Mouse (Mus musculus): ENCODE measurements around the gene Rnf20. TPM values are rescaled to one million over a fixed set of nuclear protein-coding genes. Genes with fewer than 3 reads are reported as not detected.
A peak's percentile ranks its signal among the peaks of the same experiment; 100 is the strongest.

The Rnf20 gene
- polyA plus RNA-seq (2014; fragmentation: Nextera tagmentation; extraction: Ambion mirVana) = 78.7 and 83.1 TPM in 2 replicates

DNA sequence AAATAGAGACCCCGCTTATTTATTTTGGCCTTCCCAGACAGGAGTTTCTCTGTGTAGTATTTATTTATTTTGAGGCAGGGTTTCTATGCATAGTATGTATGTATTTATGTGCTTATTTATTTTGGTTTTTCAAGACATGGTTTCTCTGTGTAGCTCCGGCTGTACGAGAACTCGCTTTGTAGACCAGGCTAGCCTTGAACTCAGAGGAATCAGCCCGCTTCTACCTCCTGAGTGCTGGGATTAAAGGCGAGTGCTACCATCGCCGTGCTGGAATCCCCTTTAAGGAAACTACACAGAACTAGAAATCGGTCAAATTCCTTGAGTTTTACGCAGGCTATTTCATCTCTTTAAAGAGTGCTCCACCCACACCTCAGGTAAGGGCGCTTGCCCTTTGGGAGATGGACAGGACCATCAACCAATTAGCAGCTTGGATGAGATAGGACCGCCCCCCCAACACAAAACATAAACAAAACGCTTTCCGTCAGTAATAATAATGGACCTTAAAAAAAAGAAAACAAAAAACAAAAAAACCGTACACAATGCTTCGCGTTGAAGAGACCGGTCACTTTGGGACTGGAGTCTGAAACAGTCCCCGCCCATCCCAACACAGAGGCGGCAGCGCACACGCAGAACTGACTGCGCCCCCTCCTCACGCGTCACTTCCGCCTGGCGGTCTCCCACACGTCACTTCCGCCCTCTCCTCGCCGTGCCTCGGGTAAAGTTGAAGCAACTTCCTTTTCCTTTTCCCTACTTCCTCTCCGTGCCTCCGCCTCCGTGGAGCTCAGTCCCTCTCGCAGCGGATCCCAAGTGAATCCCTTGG lies at the start of gene Rnf20:
Rnf20 (plus strand) TSS at position 688 of the 820 bp plus-strand sequence.
- Histone ChIP-seq H3K9me3 (ENCODE audit: control insufficient read depth, low read length) (no peaks in the 10 kb centered on the region), H3K27me3 (ENCODE audit: control insufficient read depth, insufficient read depth, low read length) (no peaks in the 10 kb centered on the region), H3K4me2 (peak within 1 kb of the TSS; percentile 82), H3K27ac (ENCODE audit: low read depth, low read length) (peak within 1 kb of the TSS; percentile 61), H3K36me3 (ENCODE audit: control insufficient read depth, insufficient read depth, low read length) (no peaks in the 10 kb centered on the region), H3K4me3 (ENCODE audit: low read depth, low read length) (peak within 1 kb of the TSS; percentile 81), H3K4me1 (ENCODE audit: control insufficient read depth, insufficient read depth, low read length) (no peaks in the 10 kb centered on the region; the same call in 1 of the 2 replicates), H3K9ac (ENCODE audit: low read length) (peak within 1 kb of the TSS; percentile 84)
- peak; percentile 97 for ATAC-seq (ENCODE audit: low FRiP score)
- 4% methylated on average over 37 of the region's 37 CpGs for WGBS
- DNase-seq (ENCODE audit: low spot score, missing footprints) = peak; percentile 99

GRCm38 (mm10) chr4:49583965-49584831 lies 47.6 kb upstream of the Rnf20 start:
- Histone ChIP-seq H3K4me1 (ENCODE audit: control insufficient read depth, insufficient read depth, low read length) (no peaks in the 10 kb centered on the region), H3K27me3 (ENCODE audit: control insufficient read depth, insufficient read depth, low read length) (no peaks in the 10 kb centered on the region), H3K4me2 (no peak overlapping the region), H3K4me3 (ENCODE audit: low read depth, low read length) (no peak overlapping the region), H3K36me3 (ENCODE audit: control insufficient read depth, insufficient read depth, low read length) (no peaks in the 10 kb centered on the region), H3K9ac (ENCODE audit: low read length) (no peak overlapping the region), H3K27ac (ENCODE audit: low read depth, low read length) (no peak overlapping the region), H3K9me3 (ENCODE audit: control insufficient read depth, low read length) (no peaks in the 10 kb centered on the region)
- DNase-seq (ENCODE audit: low spot score, missing footprints) (no peak), ATAC-seq (ENCODE audit: low FRiP score) (no peak)
- 76% methylated on average over 14 of the region's 14 CpGs for WGBS

GRCm38 (mm10) chr4:49585524-49586101 lies 46.2 kb upstream of the Rnf20 start:
- DNase-seq (ENCODE audit: low spot score, missing footprints) (no peak), ATAC-seq (ENCODE audit: low FRiP score) (no peak)
- Histone ChIP-seq H3K27me3 (ENCODE audit: control insufficient read depth, insufficient read depth, low read length) (no peaks in the 10 kb centered on the region), H3K4me1 (ENCODE audit: control insufficient read depth, insufficient read depth, low read length) (no peaks in the 10 kb centered on the region), H3K27ac (ENCODE audit: low read depth, low read length) (no peak overlapping the region), H3K4me2 (no peak overlapping the region), H3K36me3 (ENCODE audit: control insufficient read depth, insufficient read depth, low read length) (no peaks in the 10 kb centered on the region), H3K4me3 (ENCODE audit: low read depth, low read length) (no peak overlapping the region), H3K9ac (ENCODE audit: low read length) (no peak overlapping the region), H3K9me3 (ENCODE audit: control insufficient read depth, low read length) (no peaks in the 10 kb centered on the region)
- 90% methylated on average over 7 of the region's 7 CpGs for WGBS

- no peak overlapping the region for H3K4me3 ChIP-seq (ENCODE audit: low read depth, low read length)
- WGBS = 89% methylated on average over 10 of the region's 10 CpGs
- H3K9me3 ChIP-seq (ENCODE audit: control insufficient read depth, low read length) = no peaks in the 10 kb centered on the region
- H3K36me3 ChIP-seq (ENCODE audit: control insufficient read depth, insufficient read depth, low read length) = no peaks in the 10 kb centered on the region
- no peak overlapping the region for H3K9ac ChIP-seq (ENCODE audit: low read length)
- ATAC-seq (ENCODE audit: low FRiP score) (no peak), DNase-seq (ENCODE audit: low spot score, missing footprints) (no peak)
- no peak overlapping the region for H3K4me2 ChIP-seq
- H3K4me1 ChIP-seq (ENCODE audit: control insufficient read depth, insufficient read depth, low read length) = no peaks in the 10 kb centered on the region
- no peaks in the 10 kb centered on the region for H3K27me3 ChIP-seq (ENCODE audit: control insufficient read depth, insufficient read depth, low read length)
- H3K27ac ChIP-seq (ENCODE audit: low read depth, low read length) = no peak overlapping the region
Observed at GRCm38 (mm10) chr4:49586811-49587210, 45.0 kb upstream of the Rnf20 start.

- no peaks in the 10 kb centered on the region for H3K9me3 ChIP-seq (ENCODE audit: control insufficient read depth, low read length)
- DNase-seq (ENCODE audit: low spot score, missing footprints) (no peak), ATAC-seq (ENCODE audit: low FRiP score) (no peak)
- H3K9ac ChIP-seq (ENCODE audit: low read length) = no peak overlapping the region
- H3K4me3 ChIP-seq (ENCODE audit: low read depth, low read length) = no peak overlapping the region
- H3K36me3 ChIP-seq (ENCODE audit: control insufficient read depth, insufficient read depth, low read length) = no peaks in the 10 kb centered on the region
- H3K27ac ChIP-seq (ENCODE audit: low read depth, low read length) = no peak overlapping the region
- H3K4me1 ChIP-seq (ENCODE audit: control insufficient read depth, insufficient read depth, low read length) = no peaks in the 10 kb centered on the region
- WGBS = 81% methylated on average over 2 of the region's 2 CpGs
- H3K4me2 ChIP-seq = no peak overlapping the region
- H3K27me3 ChIP-seq (ENCODE audit: control insufficient read depth, insufficient read depth, low read length) = no peaks in the 10 kb centered on the region
Observed at GRCm38 (mm10) chr4:49590152-49590551, 41.7 kb upstream of the Rnf20 start.

- no peaks in the 10 kb centered on the region for H3K27me3 ChIP-seq (ENCODE audit: control insufficient read depth, insufficient read depth, low read length)
- H3K4me2 ChIP-seq = peak overlapping the region; percentile 90
- no peak overlapping the region for H3K27ac ChIP-seq (ENCODE audit: low read depth, low read length)
- H3K4me1 ChIP-seq (ENCODE audit: control insufficient read depth, insufficient read depth, low read length) = no peaks in the 10 kb centered on the region
- no peak; the same call in 1 of the 2 replicates for ATAC-seq (ENCODE audit: low FRiP score)
- DNase-seq (ENCODE audit: low spot score, missing footprints) = peak; percentile 93
- H3K9ac ChIP-seq (ENCODE audit: low read length) = peak overlapping the region; percentile 74
- WGBS = 2% methylated on average over 20 of the region's 20 CpGs
- no peaks in the 10 kb centered on the region for H3K36me3 ChIP-seq (ENCODE audit: control insufficient read depth, insufficient read depth, low read length)
- H3K4me3 ChIP-seq (ENCODE audit: low read depth, low read length) = peak overlapping the region; percentile 64
- H3K9me3 ChIP-seq (ENCODE audit: control insufficient read depth, low read length) = no peaks in the 10 kb centered on the region
Observed at GRCm38 (mm10) chr4:49596846-49597182, 35.0 kb upstream of the Rnf20 start.

DNA sequence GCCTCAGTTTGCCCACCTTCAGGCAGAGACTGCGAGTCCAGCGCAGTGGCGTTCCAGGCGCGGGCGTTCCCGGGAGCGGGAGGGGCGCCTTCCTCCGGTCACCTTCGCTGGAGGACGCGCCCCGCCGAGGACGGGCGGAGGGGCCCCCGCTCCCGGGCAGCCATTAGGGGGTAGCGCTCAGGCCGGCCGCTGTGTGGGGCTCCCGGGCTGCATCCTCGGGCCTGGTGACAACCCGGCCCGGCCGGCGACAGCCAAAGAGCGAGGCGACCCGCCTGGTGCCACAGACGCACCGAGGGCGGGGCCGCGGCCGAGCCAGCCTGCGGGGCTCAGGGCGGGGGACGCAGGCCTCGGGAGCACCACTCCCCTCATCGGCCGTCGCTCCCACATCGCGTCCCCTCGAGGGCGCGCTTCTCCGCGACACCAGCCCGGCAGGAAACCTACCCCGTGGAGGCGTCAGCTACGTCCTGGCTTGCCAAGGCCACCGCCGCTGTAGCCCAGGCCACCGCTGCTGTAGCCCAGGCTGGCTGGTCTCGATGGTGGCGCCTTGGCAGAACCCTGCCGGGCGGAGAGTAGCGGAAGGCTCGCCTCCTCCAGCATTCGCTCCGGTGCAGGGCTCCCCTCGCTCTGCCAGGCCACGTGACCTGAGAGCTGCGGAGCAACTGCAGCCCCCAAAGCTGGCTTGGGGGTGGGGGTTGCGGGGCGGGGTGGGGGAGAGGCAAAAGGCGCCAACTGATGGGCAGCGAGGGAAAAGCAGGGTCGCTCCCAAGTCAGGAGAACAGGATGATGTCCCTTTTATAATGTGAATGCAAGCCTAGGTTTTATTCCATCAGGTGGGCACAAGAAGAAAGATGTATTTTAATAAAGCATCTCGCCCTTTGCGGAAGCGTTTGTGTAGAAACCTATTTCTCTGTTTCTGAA lies 34.4 kb upstream of the Rnf20 start, which contains the start of gene Tmem246:
Tmem246 (minus strand) TSS at position 694 of the 918 bp plus-strand sequence.
- H3K36me3 ChIP-seq (ENCODE audit: control insufficient read depth, insufficient read depth, low read length) = no peaks in the 10 kb centered on the region
- no peaks in the 10 kb centered on the region for H3K27me3 ChIP-seq (ENCODE audit: control insufficient read depth, insufficient read depth, low read length)
- WGBS = under 1% methylated on average over 76 of the region's 77 CpGs
- DNase-seq (ENCODE audit: low spot score, missing footprints) (peak; percentile 96), ATAC-seq (ENCODE audit: low FRiP score) (peak; percentile 96)
- no peaks in the 10 kb centered on the region for H3K9me3 ChIP-seq (ENCODE audit: control insufficient read depth, low read length)
- peak within 1 kb of the TSS; percentile 36; the same call in 1 of the 2 replicates for H3K27ac ChIP-seq (ENCODE audit: low read depth, low read length)
- H3K4me1 ChIP-seq (ENCODE audit: control insufficient read depth, insufficient read depth, low read length) = no peaks in the 10 kb centered on the region
- H3K4me2 ChIP-seq = peak within 1 kb of the TSS; percentile 90
- H3K9ac ChIP-seq (ENCODE audit: low read length) = peak within 1 kb of the TSS; percentile 74
- H3K4me3 ChIP-seq (ENCODE audit: low read depth, low read length) = peak within 1 kb of the TSS; percentile 64

DNA sequence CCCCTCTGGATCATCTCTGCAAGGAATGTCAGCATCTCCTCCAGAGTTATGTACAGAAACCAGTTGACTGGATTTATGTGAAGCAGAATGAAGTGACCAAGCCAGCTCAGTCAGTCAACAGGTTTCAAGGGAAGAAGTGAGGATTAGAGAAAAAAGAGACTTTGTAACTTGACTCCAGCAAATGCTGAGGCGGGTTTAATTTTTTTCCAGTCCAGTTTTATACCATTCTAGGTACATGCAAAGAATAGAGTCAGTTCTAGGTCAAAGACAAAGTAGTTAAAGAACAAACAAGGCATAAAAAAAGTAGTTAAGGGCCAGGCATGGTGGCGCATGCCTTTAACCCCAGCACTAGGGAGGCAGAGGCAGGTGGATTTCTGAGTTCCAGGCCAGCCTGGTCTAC lies 28.6 kb upstream of the Rnf20 start:
- DNase-seq (ENCODE audit: low spot score, missing footprints) = no peak
- Histone ChIP-seq H3K27me3 (ENCODE audit: control insufficient read depth, insufficient read depth, low read length) (no peaks in the 10 kb centered on the region), H3K27ac (ENCODE audit: low read depth, low read length) (no peak overlapping the region), H3K4me3 (ENCODE audit: low read depth, low read length) (no peak overlapping the region), H3K9me3 (ENCODE audit: control insufficient read depth, low read length) (no peaks in the 10 kb centered on the region), H3K4me2 (no peak overlapping the region), H3K36me3 (ENCODE audit: control insufficient read depth, insufficient read depth, low read length) (no peaks in the 10 kb centered on the region), H3K9ac (ENCODE audit: low read length) (no peak overlapping the region), H3K4me1 (ENCODE audit: control insufficient read depth, insufficient read depth, low read length) (no peaks in the 10 kb centered on the region)
- WGBS = 91% methylated on average over 2 of the region's 2 CpGs
- ATAC-seq (ENCODE audit: low FRiP score) = no peak
